Mouse (Mus musculus): ENCODE data around the gene Dok7. TPM values are rescaled to one million over a fixed set of nuclear protein-coding genes. Genes with fewer than 3 reads are reported as not detected.

The Dok7 gene
- polyA plus RNA-seq, 2 experiments from 2014 or later = not detected

GRCm38 (mm10) chr5:35120024-35120423 is 63.5 kb downstream of the Dok7 start:
- no peak for ATAC-seq

- ATAC-seq = no peak
These were observed 72.6 kb downstream of the Dok7 start for GRCm38 (mm10) chr5:35129208-35129607.

- no peak for ATAC-seq
These were observed 73.2 kb downstream of the Dok7 start for GRCm38 (mm10) chr5:35129767-35130191.

GRCm38 (mm10) chr5:35131237-35131636 is 74.7 kb downstream of the Dok7 start:
- ATAC-seq = no peak

- ATAC-seq = no peak
These were observed 75.2 kb downstream of the Dok7 start for GRCm38 (mm10) chr5:35131773-35132172.

- ATAC-seq = no peak
These were observed 75.9 kb downstream of the Dok7 start for GRCm38 (mm10) chr5:35132278-35132980.

- no peak for ATAC-seq
These were observed 76.9 kb downstream of the Dok7 start for GRCm38 (mm10) chr5:35133468-35133867.

- no peak for ATAC-seq
These were observed 77.7 kb downstream of the Dok7 start for GRCm38 (mm10) chr5:35134286-35134685.

- ATAC-seq = no peak
These were observed 79.3 kb downstream of the Dok7 start for GRCm38 (mm10) chr5:35135903-35136302.

Other genes starting within 250 kb of the Dok7 start
- gene Msantd1, start 148.8 kb upstream of the Dok7 start, polyA plus RNA-seq (2017; shearing (Covaris generic)) = 1 to 10 TPM in 1 of 2 experiments, under 1 TPM in 1; 0.30 to 1.1 TPM
- 1 to 10 TPM; 4.8 to 7.8 TPM for gene Rgs12, start 107.3 kb upstream of the Dok7 start, polyA plus RNA-seq (2017; shearing (Covaris generic))
- gene Hgfac, start 15.3 kb upstream of the Dok7 start, polyA plus RNA-seq (2017; shearing (Covaris generic)) = 1 to 10 TPM; 3.9 to 5.2 TPM
- 10 to 100 TPM; 73.7 to 81.8 TPM for gene Lrpap1, start 49.0 kb downstream of the Dok7 start, polyA plus RNA-seq (2017; shearing (Covaris generic))
- gene Adra2c, start 221.6 kb downstream of the Dok7 start, polyA plus RNA-seq (2017; shearing (Covaris generic)) = not detected

Measured in activated CD4-positive, CD25-positive, alpha-beta regulatory T cell, adult 4 months (primary cell).